Comparison of ENCODE assay signal across 9 mouse cellular contexts in the genomic region with DNA sequence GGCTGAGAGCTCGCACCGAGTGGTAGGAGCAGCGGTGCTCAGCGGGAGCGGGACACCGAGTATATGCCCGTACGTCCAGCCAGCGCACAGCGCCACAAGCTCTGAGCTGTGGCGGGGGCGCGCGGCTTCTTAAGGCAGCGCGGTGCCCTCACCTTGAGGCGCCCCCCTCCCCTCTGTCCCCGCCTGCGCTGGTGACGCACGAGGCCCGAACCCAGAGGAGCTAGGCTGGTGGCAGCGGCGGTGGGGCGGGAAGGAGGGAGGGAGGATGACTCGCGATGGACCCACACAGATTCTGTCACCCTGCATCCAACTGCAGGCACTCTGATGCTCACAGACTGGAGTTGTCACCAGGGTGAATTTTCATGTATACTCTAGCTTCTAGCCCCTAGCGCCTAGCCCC. TPM values are rescaled to one million over a fixed set of nuclear protein-coding genes. Genes with fewer than 3 reads are reported as not detected.
DNase-seq lines count a peak whose midpoint lies in the region; ATAC-seq and TF ChIP-seq lines count a peak whose summit lies in the region.
"Had no signal": no experiment of that assay in that cellular context is flagged by ENCODE, and none has a peak within 500 bp of the region (broad histone marks: within the 10 kb centered on the region; RNA-seq: fewer than 3 reads in every experiment).

A gene (minus strand): TSS at position 124 of the 400 bp plus-strand sequence.

- H3K27ac ChIP-seq in testis, adult 2 months (ENCODE audit: control insufficient read depth, insufficient read depth, low read depth, low read length), result no peak within 1 kb of the TSS
- H3K27ac ChIP-seq in limb, embryonic 15.5 days, result no peak within 1 kb of the TSS
- H3K27ac ChIP-seq in stomach, embryonic 15.5 days, result no peak within 1 kb of the TSS

- no peak for ATAC-seq in limb, embryonic 15.5 days (ENCODE audit: insufficient number of reproducible peaks, low FRiP score, low TSS enrichment, low read depth)
- ATAC-seq in stomach, embryonic 15.5 days (ENCODE audit: insufficient read depth, low FRiP score, low read depth), result no peak

- no peak for TF ChIP-seq POLR2A in testis, adult 2 months (IDR thresholded peaks at IDR 0.05; ENCODE audit: control insufficient read depth, low read depth, low read length)

- no peak within 1 kb of the TSS for H3K9ac ChIP-seq in limb, embryonic 15.5 days
- no peak within 1 kb of the TSS for H3K9ac ChIP-seq in stomach, embryonic 15.5 days

- no peaks in the 10 kb centered on the region for H3K27me3 ChIP-seq in testis, adult 2 months (ENCODE audit: control insufficient read depth, insufficient read depth, low read length)
- peaks cover 34% of the 10 kb centered on the region for H3K27me3 ChIP-seq in limb, embryonic 15.5 days
- peaks cover 9% of the 10 kb centered on the region for H3K27me3 ChIP-seq in stomach, embryonic 15.5 days (replicated peaks)

- DNase-seq in frontal cortex, adult 2 months (ENCODE audit: extremely low spot score in 1 of 2, low spot score in 1 of 2), result peak; percentile 1 to 22
- no peak for DNase-seq in frontal cortex, postnatal 25 days (ENCODE audit: low spot score in 2 of 2)
- no peak for DNase-seq in testis, postnatal 14 days (ENCODE audit: low spot score)
- DNase-seq in adrenal gland, adult 8-10 months, result no peak
- no peak for DNase-seq in adrenal gland, postnatal 36 days

- WGBS in limb, embryonic 15.5 days, result 10% methylated on average over 21 of the region's 28 CpGs
- 12% methylated on average over 15 of the region's 28 CpGs for WGBS in stomach, embryonic 15.5 days

- H3K4me2 ChIP-seq in limb, embryonic 15.5 days, result peak within 1 kb of the TSS; percentile 44
- H3K4me2 ChIP-seq in stomach, embryonic 15.5 days, result peak within 1 kb of the TSS; percentile 41

- H3K4me1 ChIP-seq in testis, adult 2 months (ENCODE audit: control insufficient read depth, insufficient read depth, low read length), result peaks cover 5% of the 10 kb centered on the region; the same call in 1 of the 2 replicates
- H3K4me1 ChIP-seq in limb, embryonic 15.5 days, result no peaks in the 10 kb centered on the region
- H3K4me1 ChIP-seq in stomach, embryonic 15.5 days, result no peaks in the 10 kb centered on the region

- TF ChIP-seq CTCF in testis, adult 2 months (IDR thresholded peaks at IDR 0.05; ENCODE audit: control insufficient read depth, insufficient read depth, insufficient replicate concordance, low read depth, low read length), result no peak

- no peaks in the 10 kb centered on the region for H3K9me3 ChIP-seq in limb, embryonic 15.5 days
- no peaks in the 10 kb centered on the region for H3K9me3 ChIP-seq in stomach, embryonic 15.5 days

- H3K4me3 ChIP-seq in testis, adult 2 months (ENCODE audit: control insufficient read depth, low read depth, low read length), result peak within 1 kb of the TSS; percentile 21
- H3K4me3 ChIP-seq in limb, embryonic 15.5 days, result peak within 1 kb of the TSS; percentile 28
- peak within 1 kb of the TSS; percentile 19; the same call in 1 of the 2 replicates for H3K4me3 ChIP-seq in stomach, embryonic 15.5 days (replicated peaks)

- H3K36me3 ChIP-seq in testis, adult 2 months (ENCODE audit: control insufficient read depth, insufficient read depth, low read length), result no peaks in the 10 kb centered on the region
- no peaks in the 10 kb centered on the region for H3K36me3 ChIP-seq in limb, embryonic 15.5 days
- no peaks in the 10 kb centered on the region for H3K36me3 ChIP-seq in stomach, embryonic 15.5 days

RNA-seq across cellular contexts. Expression of the gene that starts here (rescaled TPM):
- 0.74 TPM in 2 replicates for polyA plus RNA-seq in frontal cortex, adult 2 months (2012; rRNA removed)
- not detected in 2 replicates for polyA plus RNA-seq in testis, adult 2 months (2012; rRNA removed)
- polyA plus RNA-seq in limb, embryonic 15.5 days (2015; fragmentation: Nextera tagmentation; extraction: Ambion mirVana), result not detected in 2 replicates
- not detected in 2 replicates for polyA plus RNA-seq in stomach, embryonic 15.5 days (2015; fragmentation: Nextera tagmentation; extraction: Ambion mirVana)
- total RNA-seq in adrenal gland, adult 8-10 months (2022), result not detected
- not detected for total RNA-seq in adrenal gland, postnatal 36 days (2021)
- polyA plus RNA-seq: C2C12 had no signal

Comparison
In these comparisons a context has a peak if more than half of its experiments do, and no peak if none do; other contexts are left out.
1. Peak in DNase-seq in frontal cortex, adult 2 months; RNA of the gene not detected or under 1 TPM.